Mouse (Mus musculus) limb, embryonic 14.5 days (tissue): ENCODE results near the gene 1190002N15Rik. TPM values are rescaled to one million over a fixed set of nuclear protein-coding genes. Genes with fewer than 3 reads are reported as not detected.

Experiments used
- ATAC-seq: fragments of 200-750 bp; cut with Nextera tagmentation; 2 replicates; pipeline ENCODE4 v1.8.0; 2017; ENCODE audit warnings: low read depth, moderate number of reproducible peaks, moderate TSS enrichment; ENCODE audit not compliant: low FRiP score
- DNase-seq: peaks from one replicate; pipeline ENCODE4 v3.0.0-alpha.2; 2015; ENCODE audit warnings: low spot score
- H3K27ac ChIP-seq: fragments of 300-500 bp; sonication (generic); replicated peaks from 2 replicates; pipeline ENCODE4 v1.5.1; 2014; ENCODE audit warnings: low read depth, mild to moderate bottlenecking, low read length, moderate library complexity, mixed read lengths
- H3K27me3 ChIP-seq: fragments of 300-500 bp; sonication (generic); 2 replicates; pipeline ENCODE4 v1.6.1; 2014; ENCODE audit warnings: low read length, mixed read lengths; ENCODE audit not compliant: control insufficient read depth, insufficient read depth
- H3K36me3 ChIP-seq: fragments of 300-500 bp; sonication (generic); 2 replicates; pipeline ENCODE4 v1.6.1; 2014; ENCODE audit warnings: mild to moderate bottlenecking, low read length, moderate library complexity, mixed read lengths; ENCODE audit not compliant: control insufficient read depth, insufficient read depth
- H3K4me1 ChIP-seq: fragments of 300-500 bp; sonication (generic); 2 replicates; pipeline ENCODE4 v1.6.1; 2014; ENCODE audit warnings: antibody characterized with exemption, low read length, mixed read lengths; ENCODE audit not compliant: control insufficient read depth, insufficient read depth
- H3K4me2 ChIP-seq: fragments of 300-500 bp; sonication (generic); replicated peaks from 2 replicates; pipeline ENCODE4 v1.6.1; 2014; ENCODE audit warnings: low read depth, mild to moderate bottlenecking, low read length, moderate library complexity; ENCODE audit not compliant: severe bottlenecking
- H3K4me3 ChIP-seq: fragments of 300-500 bp; sonication (generic); replicated peaks from 2 replicates; pipeline ENCODE4 v1.5.1; 2014; ENCODE audit warnings: low read length
- H3K9ac ChIP-seq: fragments of 300-500 bp; sonication (generic); 2 replicates; pipeline ENCODE4 v1.6.1; 2014; ENCODE audit warnings: mild to moderate bottlenecking, low read depth, low read length, moderate library complexity; ENCODE audit not compliant: severe bottlenecking
- H3K9me3 ChIP-seq: fragments of 300-500 bp; sonication (generic); 2 replicates; pipeline ENCODE4 v1.6.1; 2016; ENCODE audit warnings: low read length; ENCODE audit not compliant: control insufficient read depth
- POLR2A ChIP-seq: fragments of 200-500 bp; IDR thresholded peaks from 2 replicates; pipeline ENCODE4 v1.8.0; 2012; ENCODE audit warnings: inconsistent platforms, mild to moderate bottlenecking, moderate library complexity, borderline replicate concordance; ENCODE audit not compliant: insufficient read depth, insufficient read length; ENCODE audit errors: extremely low read depth
- WGBS: fragments of 180-500 bp; shearing (Covaris S2); extraction: QIAGEN DNeasy Blood & Tissue Kit; methylation state at CpG from one replicate; pipeline ENCODE4 v1.1.7; 2014; 5-methylcytosine and 5-hydroxymethylcytosine counted together
- polyA plus RNA-seq, 2 experiments: library from polyadenylated mRNA; depleted of rRNA in 1 of 2; stranded (reverse) in 1 of 2; unstranded in 1 of 2; fragments of >200 nt; fragmentation: Nextera tagmentation in 1 of 2; extraction: Ambion mirVana in 1 of 2; gene quantifications; 2 replicates each; pipeline versions ENCODE4 v1.2.1 to v1.2.3; 2012 to 2014

Gene 1190002N15Rik
- polyA plus RNA-seq, 2 experiments: 47.7 to 53.2 TPM

- Histone ChIP-seq H3K9me3 (no peaks in the 10 kb centered on the region), H3K4me3 (no peak overlapping the region), H3K9ac (no peak overlapping the region), H3K27me3 (no peaks in the 10 kb centered on the region), H3K4me2 (no peak overlapping the region), H3K27ac (no peak overlapping the region), H3K4me1 (peaks cover 12% of the 10 kb centered on the region), H3K36me3 (no peaks in the 10 kb centered on the region)
- 65% methylated on average over 6 of the region's 6 CpGs for WGBS
- no peak for ATAC-seq
- no peak for DNase-seq
- no peak for TF ChIP-seq POLR2A
Measured at GRCm38 (mm10) chr9:94483291-94483879, 54.5 kb downstream of the 1190002N15Rik start.

- Histone ChIP-seq H3K4me3 (no peak overlapping the region), H3K9me3 (no peaks in the 10 kb centered on the region), H3K4me2 (no peak overlapping the region), H3K4me1 (peaks cover 12% of the 10 kb centered on the region), H3K27ac (peak overlapping the region; percentile 53; the same call in 1 of the 2 replicates), H3K27me3 (no peaks in the 10 kb centered on the region), H3K36me3 (no peaks in the 10 kb centered on the region), H3K9ac (no peak overlapping the region)
- ATAC-seq (peak; percentile 72), DNase-seq (peak; percentile 73)
- no peak for TF ChIP-seq POLR2A
- 50% methylated on average over 10 of the region's 10 CpGs for WGBS
Measured at GRCm38 (mm10) chr9:94482215-94482975, 55.5 kb downstream of the 1190002N15Rik start.

- peak; percentile 10 for DNase-seq
- Histone ChIP-seq H3K9me3 (no peaks in the 10 kb centered on the region), H3K27me3 (no peaks in the 10 kb centered on the region), H3K27ac (no peak overlapping the region), H3K4me3 (no peak overlapping the region), H3K36me3 (no peaks in the 10 kb centered on the region), H3K4me1 (peaks cover 12% of the 10 kb centered on the region), H3K9ac (no peak overlapping the region), H3K4me2 (no peak overlapping the region)
- ATAC-seq: no peak
- TF ChIP-seq POLR2A: no peak
- WGBS: 82% methylated on average over 16 of the region's 16 CpGs
Measured at GRCm38 (mm10) chr9:94481057-94481456, 56.8 kb downstream of the 1190002N15Rik start.

GRCm38 (mm10) chr9:94479382-94479781 lies 58.5 kb downstream of the 1190002N15Rik start:
- WGBS: 47% methylated on average over 6 of the region's 6 CpGs
- H3K27ac ChIP-seq: no peak overlapping the region; the same call in 1 of the 2 replicates

GRCm38 (mm10) chr9:94478954-94479353 lies 58.9 kb downstream of the 1190002N15Rik start:
- H3K9ac ChIP-seq: no peak overlapping the region
- H3K27ac ChIP-seq: no peak overlapping the region; the same call in 1 of the 2 replicates
- no peak overlapping the region for H3K4me2 ChIP-seq
- no peaks in the 10 kb centered on the region for H3K36me3 ChIP-seq
- ATAC-seq (no peak), DNase-seq (no peak)
- no peaks in the 10 kb centered on the region for H3K9me3 ChIP-seq
- H3K4me1 ChIP-seq: peaks cover 12% of the 10 kb centered on the region
- WGBS: 56% methylated on average over 6 of the region's 6 CpGs
- H3K4me3 ChIP-seq: no peak overlapping the region
- H3K27me3 ChIP-seq: no peaks in the 10 kb centered on the region
- TF ChIP-seq POLR2A: no peak

More at GRCm38 (mm10) chr9:94479382-94479781, 58.5 kb downstream of the 1190002N15Rik start:
- TF ChIP-seq POLR2A: no peak
- H3K9ac ChIP-seq: no peak overlapping the region
- DNase-seq: no peak
- H3K4me2 ChIP-seq: no peak overlapping the region
- no peaks in the 10 kb centered on the region for H3K36me3 ChIP-seq
- H3K9me3 ChIP-seq: no peaks in the 10 kb centered on the region
- no peaks in the 10 kb centered on the region for H3K27me3 ChIP-seq
- no peak overlapping the region for H3K4me3 ChIP-seq
- peaks cover 12% of the 10 kb centered on the region for H3K4me1 ChIP-seq
- peak; percentile 28; the same call in 1 of the 2 replicates for ATAC-seq
